Mouse (Mus musculus) stomach, postnatal 0 days (tissue): ENCODE results near the gene Klk13.

Experiments used
- CTCF ChIP-seq: IDR thresholded peaks from 2 replicates; pipeline ENCODE4 v1.5.1; 2016; ENCODE audit warnings: antibody characterized with exemption, low read depth, mild to moderate bottlenecking, moderate library complexity
- EP300 ChIP-seq: optimal IDR thresholded peaks from 2 replicates; pipeline ENCODE3; 2016; ENCODE audit warnings: antibody characterized with exemption

DNA sequence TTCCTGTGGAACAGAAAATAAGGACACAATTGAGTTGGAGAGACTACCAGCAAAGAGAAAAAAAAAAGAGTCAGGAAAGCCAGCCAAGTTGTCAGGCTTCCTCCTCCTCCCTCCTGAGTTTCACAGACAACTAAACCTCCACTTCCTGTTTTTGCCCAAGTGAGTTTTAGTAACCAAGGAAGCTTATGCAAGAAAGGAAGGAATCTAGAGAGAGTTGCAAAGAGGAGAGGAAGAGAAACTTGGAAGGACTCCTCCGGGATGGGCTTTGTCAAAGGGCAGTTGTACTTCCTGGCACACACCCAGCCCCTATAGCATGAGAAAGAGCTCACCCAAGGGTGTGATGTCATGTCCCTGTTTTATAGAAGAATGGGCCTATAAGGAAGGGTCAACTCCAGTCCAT, 35.4 kb downstream of the Klk13 start:
- TF ChIP-seq EP300: no peak
- TF ChIP-seq CTCF: no peak
